Mouse (Mus musculus) ES-Bruce4 (cell line): ENCODE data around the gene Boll. TPM values are rescaled to one million over a fixed set of nuclear protein-coding genes. Genes with fewer than 3 reads are reported as not detected.
A peak's percentile ranks its signal among the peaks of the same experiment; 100 is the strongest.

ENCODE experiments used
- H3K27ac ChIP-seq: 2 replicates; pipeline ENCODE4 v1.5.1; 2012; ENCODE audit warnings: low read length, inconsistent platforms; ENCODE audit not compliant: insufficient read depth
- H3K27me3 ChIP-seq: 2 replicates; pipeline ENCODE4 v1.6.1; 2012; ENCODE audit warnings: mild to moderate bottlenecking, low read length, inconsistent platforms; ENCODE audit not compliant: control insufficient read depth, poor library complexity, insufficient read depth, severe bottlenecking
- H3K36me3 ChIP-seq: 2 replicates; pipeline ENCODE4 v1.6.1; 2012; ENCODE audit warnings: inconsistent platforms, mild to moderate bottlenecking, low read length, moderate library complexity; ENCODE audit not compliant: control insufficient read depth, poor library complexity, insufficient read depth, severe bottlenecking
- H3K4me1 ChIP-seq: one replicate; pipeline ENCODE4 v1.8.1; 2011; ENCODE audit warnings: low read length; ENCODE audit not compliant: control insufficient read depth, insufficient read depth
- H3K4me3 ChIP-seq: 2 replicates; pipeline ENCODE4 v1.5.1; 2011; ENCODE audit warnings: low read depth, mild to moderate bottlenecking, low read length
- H3K9ac ChIP-seq: 2 replicates; pipeline ENCODE4 v1.6.1; 2012; ENCODE audit warnings: low read depth, mild to moderate bottlenecking, inconsistent platforms; ENCODE audit not compliant: poor library complexity, severe bottlenecking
- H3K9me3 ChIP-seq: replicated peaks from 2 replicates; pipeline ENCODE4 v1.6.1; 2012; ENCODE audit warnings: mild to moderate bottlenecking, low read length, inconsistent platforms; ENCODE audit not compliant: control insufficient read depth, poor library complexity, insufficient read depth, severe bottlenecking
- CTCF ChIP-seq: IDR thresholded peaks from one replicate; pipeline ENCODE4 v1.8.1; 2011; ENCODE audit warnings: low read depth, low read length
- EP300 ChIP-seq: IDR thresholded peaks from 2 replicates; pipeline ENCODE4 v1.6.1; 2011; ENCODE audit warnings: low read depth, low read length; ENCODE audit not compliant: insufficient read depth
- POLR2A ChIP-seq: IDR thresholded peaks from one replicate; pipeline ENCODE4 v1.8.1; 2011; ENCODE audit warnings: low read length; ENCODE audit not compliant: insufficient read depth
- polyA plus RNA-seq: library from polyadenylated mRNA; stranded (reverse); fragments of >200 nt; gene quantifications from 2 replicates; pipeline ENCODE4 v1.2.4, GENCODE M21; 2011; ENCODE audit warnings: low read depth; ENCODE audit not compliant: missing spikeins, insufficient read depth, insufficient read length

The Boll gene
- 1.8 and 2.9 TPM in 2 replicates for polyA plus RNA-seq

DNA sequence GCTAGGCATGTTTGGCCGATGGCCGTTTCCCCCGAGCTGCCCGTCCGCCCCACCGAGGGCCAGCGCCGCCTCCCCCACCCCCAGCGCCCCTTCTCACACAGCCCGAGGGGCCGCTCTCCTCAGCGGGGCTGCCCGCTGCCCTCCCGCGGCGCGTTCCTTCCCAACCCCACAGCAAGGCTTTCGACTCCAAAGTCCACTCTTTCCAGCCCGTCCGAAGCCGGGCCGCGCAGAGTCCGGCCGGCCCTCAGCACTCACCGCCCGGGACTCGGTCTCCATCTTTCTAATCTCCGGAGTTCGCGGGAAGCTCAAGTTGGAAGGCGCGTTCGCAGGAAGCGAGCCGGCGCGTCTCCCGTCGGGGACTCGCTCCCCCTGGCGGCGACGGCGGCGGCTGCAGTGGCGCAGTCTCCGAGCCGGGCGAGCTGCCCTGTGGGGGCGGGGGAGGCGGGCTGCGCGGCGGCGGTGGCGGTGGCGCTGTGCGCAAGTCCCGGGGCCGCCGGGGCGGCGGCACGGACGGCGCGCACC, at the start of gene Boll:
Gene Boll, minus strand, starts transcription at position 426 of the 522 bp plus-strand sequence.
- no peaks in the 10 kb centered on the region for H3K36me3 ChIP-seq
- H3K4me1 ChIP-seq, result no peaks in the 10 kb centered on the region
- H3K9ac ChIP-seq, result no peak within 1 kb of the TSS
- H3K27ac ChIP-seq, result no peak within 1 kb of the TSS
- peaks cover 7% of the 10 kb centered on the region; the same call in 1 of the 2 replicates for H3K27me3 ChIP-seq
- no peaks in the 10 kb centered on the region for H3K9me3 ChIP-seq
- H3K4me3 ChIP-seq, result peak within 1 kb of the TSS; percentile 75
- TF ChIP-seq CTCF, result peak; percentile 56
- no peak for TF ChIP-seq POLR2A
- no peak for TF ChIP-seq EP300

- TF ChIP-seq EP300 (no peak), CTCF (no peak), POLR2A (no peak)
- H3K9me3 ChIP-seq, result no peaks in the 10 kb centered on the region
- no peak overlapping the region for H3K4me3 ChIP-seq
- no peaks in the 10 kb centered on the region for H3K4me1 ChIP-seq
- 0 out of 2 replicates have a peak, but pooled peaks cover 2% of the 10 kb centered on the region for H3K27me3 ChIP-seq
- H3K9ac ChIP-seq, result no peak overlapping the region
- H3K27ac ChIP-seq, result no peak overlapping the region
- no peaks in the 10 kb centered on the region for H3K36me3 ChIP-seq
Observed at GRCm38 (mm10) chr1:55412569-55412968, 49.3 kb upstream of the Boll start.

GRCm38 (mm10) chr1:55411079-55411478, 47.8 kb upstream of the Boll start:
- Histone ChIP-seq H3K4me3 (no peak overlapping the region), H3K27me3 (peaks cover 6% of the 10 kb centered on the region), H3K9ac (no peak overlapping the region), H3K4me1 (no peaks in the 10 kb centered on the region), H3K9me3 (no peaks in the 10 kb centered on the region), H3K36me3 (no peaks in the 10 kb centered on the region), H3K27ac (no peak overlapping the region)
- TF ChIP-seq EP300, result no peak
- no peak for TF ChIP-seq CTCF
- TF ChIP-seq POLR2A, result no peak

GRCm38 (mm10) chr1:55410670-55411069, 47.4 kb upstream of the Boll start:
- H3K4me1 ChIP-seq, result no peaks in the 10 kb centered on the region
- TF ChIP-seq CTCF, result no peak
- TF ChIP-seq EP300, result no peak
- TF ChIP-seq POLR2A, result no peak
- peaks cover 8% of the 10 kb centered on the region for H3K27me3 ChIP-seq
- no peaks in the 10 kb centered on the region for H3K9me3 ChIP-seq
- H3K36me3 ChIP-seq, result no peaks in the 10 kb centered on the region
- H3K27ac ChIP-seq, result no peak overlapping the region
- H3K9ac ChIP-seq, result no peak overlapping the region
- H3K4me3 ChIP-seq, result no peak overlapping the region

DNA sequence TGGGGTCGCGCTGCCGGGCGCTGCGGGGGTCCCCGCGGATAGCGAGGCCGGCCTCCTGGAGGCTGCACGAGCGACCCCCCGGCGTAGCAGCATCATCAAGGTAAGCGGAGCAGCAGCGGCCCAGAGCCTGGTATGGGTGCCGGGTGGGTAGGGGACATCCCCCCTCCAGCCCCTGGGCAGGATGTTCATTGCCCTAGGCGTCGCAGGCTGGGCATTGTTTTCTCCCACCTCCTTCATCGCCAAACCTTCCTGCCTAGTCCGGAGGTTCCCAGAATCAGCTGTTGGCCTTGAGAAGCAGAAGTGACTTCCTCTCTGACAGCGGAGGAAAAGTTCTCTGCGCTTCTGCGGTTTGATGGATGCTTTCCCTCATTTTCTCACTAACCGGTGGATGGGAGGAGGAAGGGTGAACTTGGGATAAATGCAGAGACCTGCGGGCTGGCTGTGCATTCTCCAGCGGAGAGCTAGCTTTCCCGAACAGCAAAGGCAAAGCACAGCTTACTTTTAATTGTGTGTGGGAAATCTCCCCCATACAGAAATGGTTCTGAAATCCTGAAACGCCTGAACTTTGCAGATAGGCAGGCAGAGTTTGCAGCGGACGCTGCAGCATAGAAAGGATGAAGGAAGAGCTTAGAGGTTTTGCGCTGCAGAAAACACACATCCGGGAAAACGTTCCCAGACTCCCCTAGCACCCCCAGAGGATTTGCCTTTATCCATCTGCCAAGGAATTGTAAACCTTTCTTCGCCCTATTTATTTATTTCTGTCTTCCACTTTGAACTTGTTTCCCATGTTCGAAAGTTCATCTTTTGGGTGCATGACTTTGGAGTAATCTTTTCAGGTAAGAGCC, 43.5 kb upstream of the Boll start:
- no peak for TF ChIP-seq CTCF
- no peak for TF ChIP-seq EP300
- TF ChIP-seq POLR2A, result no peak

GRCm38 (mm10) chr1:55406023-55406413, 42.7 kb upstream of the Boll start:
- no peak overlapping the region for H3K27ac ChIP-seq
- peak overlapping the region; percentile 72 for H3K4me3 ChIP-seq
- TF ChIP-seq EP300, result no peak
- TF ChIP-seq CTCF, result no peak
- TF ChIP-seq POLR2A, result no peak
- peaks cover 9% of the 10 kb centered on the region for H3K27me3 ChIP-seq
- H3K9ac ChIP-seq, result no peak overlapping the region
- H3K4me1 ChIP-seq, result no peaks in the 10 kb centered on the region
- H3K36me3 ChIP-seq, result no peaks in the 10 kb centered on the region
- no peaks in the 10 kb centered on the region for H3K9me3 ChIP-seq

More for the DNA sequence above, 43.5 kb upstream of the Boll start:
- Histone ChIP-seq H3K27ac (no peak overlapping the region), H3K9me3 (no peaks in the 10 kb centered on the region), H3K27me3 (peaks cover 9% of the 10 kb centered on the region), H3K4me3 (peak overlapping the region; percentile 3; the same call in 1 of the 2 replicates), H3K36me3 (no peaks in the 10 kb centered on the region), H3K9ac (no peak overlapping the region), H3K4me1 (no peaks in the 10 kb centered on the region)
